Mouse (Mus musculus): ENCODE data around the gene Smyd3. TPM values are rescaled to one million over a fixed set of nuclear protein-coding genes. Genes with fewer than 3 reads are reported as not detected.

The Smyd3 gene
- polyA plus RNA-seq, 1 experiment from 2014 or later, result 26.3 TPM

GRCm38 (mm10) chr1:179104447-179104846 lies 413.4 kb downstream of the Smyd3 start:
- Histone ChIP-seq H3K27ac (replicated peaks; ENCODE audit: low read depth, low read length) (no peak overlapping the region), H3K9ac (replicated peaks; ENCODE audit: low read length) (no peak overlapping the region), H3K4me2 (ENCODE audit: low read depth, low read length) (no peak overlapping the region), H3K36me3 (replicated peaks; ENCODE audit: control insufficient read depth, insufficient read depth, low read depth, low read length) (no peaks in the 10 kb centered on the region), H3K27me3 (ENCODE audit: control insufficient read depth, insufficient read depth, low read length) (no peaks in the 10 kb centered on the region; the same call in 1 of the 2 replicates), H3K9me3 (replicated peaks; ENCODE audit: control insufficient read depth, low read length) (no peaks in the 10 kb centered on the region), H3K4me3 (ENCODE audit: low read depth, low read length) (no peak overlapping the region), H3K4me1 (ENCODE audit: control insufficient read depth, insufficient read depth, low read length) (no peaks in the 10 kb centered on the region; the same call in 1 of the 2 replicates)
- 94% methylated on average over 8 of the region's 8 CpGs for WGBS
- no peak for ATAC-seq (replicated peaks; ENCODE audit: insufficient number of reproducible peaks, low FRiP score, low TSS enrichment, low read depth)
- no peak for DNase-seq (ENCODE audit: low spot score)

- DNase-seq (ENCODE audit: low spot score), result peak; percentile 83
- peaks cover 6% of the 10 kb centered on the region for H3K4me1 ChIP-seq (ENCODE audit: control insufficient read depth, insufficient read depth, low read length)
- peak overlapping the region; percentile 72 for H3K27ac ChIP-seq (replicated peaks; ENCODE audit: low read depth, low read length)
These were observed 420.8 kb downstream of the Smyd3 start for GRCm38 (mm10) chr1:179096993-179097392.

GRCm38 (mm10) chr1:179096323-179096722 lies 421.5 kb downstream of the Smyd3 start:
- 30% methylated on average over 5 of the region's 5 CpGs for WGBS
- Histone ChIP-seq H3K9ac (replicated peaks; ENCODE audit: low read length) (no peak overlapping the region), H3K27me3 (ENCODE audit: control insufficient read depth, insufficient read depth, low read length) (no peaks in the 10 kb centered on the region), H3K9me3 (replicated peaks; ENCODE audit: control insufficient read depth, low read length) (no peaks in the 10 kb centered on the region), H3K36me3 (replicated peaks; ENCODE audit: control insufficient read depth, insufficient read depth, low read depth, low read length) (no peaks in the 10 kb centered on the region), H3K4me3 (ENCODE audit: low read depth, low read length) (no peak overlapping the region), H3K4me2 (ENCODE audit: low read depth, low read length) (no peak overlapping the region), H3K4me1 (ENCODE audit: control insufficient read depth, insufficient read depth, low read length) (peaks cover 6% of the 10 kb centered on the region), H3K27ac (replicated peaks; ENCODE audit: low read depth, low read length) (no peak overlapping the region)
- DNase-seq (ENCODE audit: low spot score), result no peak
- ATAC-seq (replicated peaks; ENCODE audit: insufficient number of reproducible peaks, low FRiP score, low TSS enrichment, low read depth), result no peak

More at GRCm38 (mm10) chr1:179096993-179097392, 420.8 kb downstream of the Smyd3 start:
- Histone ChIP-seq H3K9ac (replicated peaks; ENCODE audit: low read length) (no peak overlapping the region), H3K9me3 (replicated peaks; ENCODE audit: control insufficient read depth, low read length) (no peaks in the 10 kb centered on the region), H3K4me3 (ENCODE audit: low read depth, low read length) (no peak overlapping the region), H3K27me3 (ENCODE audit: control insufficient read depth, insufficient read depth, low read length) (no peaks in the 10 kb centered on the region), H3K4me2 (ENCODE audit: low read depth, low read length) (no peak overlapping the region), H3K36me3 (replicated peaks; ENCODE audit: control insufficient read depth, insufficient read depth, low read depth, low read length) (no peaks in the 10 kb centered on the region)
- ATAC-seq (replicated peaks; ENCODE audit: insufficient number of reproducible peaks, low FRiP score, low TSS enrichment, low read depth), result no peak
- 29% methylated on average over 8 of the region's 8 CpGs for WGBS

GRCm38 (mm10) chr1:179089174-179089573 lies 428.7 kb downstream of the Smyd3 start:
- H3K9ac ChIP-seq (replicated peaks; ENCODE audit: low read length), result no peak overlapping the region
- no peak overlapping the region for H3K4me2 ChIP-seq (ENCODE audit: low read depth, low read length)
- H3K9me3 ChIP-seq (replicated peaks; ENCODE audit: control insufficient read depth, low read length), result no peaks in the 10 kb centered on the region
- no peaks in the 10 kb centered on the region for H3K27me3 ChIP-seq (ENCODE audit: control insufficient read depth, insufficient read depth, low read length)
- peaks cover 4% of the 10 kb centered on the region; the same call in 1 of the 2 replicates for H3K4me1 ChIP-seq (ENCODE audit: control insufficient read depth, insufficient read depth, low read length)
- no peak for ATAC-seq (replicated peaks; ENCODE audit: insufficient number of reproducible peaks, low FRiP score, low TSS enrichment, low read depth)
- H3K27ac ChIP-seq (replicated peaks; ENCODE audit: low read depth, low read length), result no peak overlapping the region
- no peak overlapping the region for H3K4me3 ChIP-seq (ENCODE audit: low read depth, low read length)
- DNase-seq (ENCODE audit: low spot score), result no peak
- no peaks in the 10 kb centered on the region for H3K36me3 ChIP-seq (replicated peaks; ENCODE audit: control insufficient read depth, insufficient read depth, low read depth, low read length)
- 83% methylated on average over 5 of the region's 5 CpGs for WGBS

- H3K4me2 ChIP-seq (ENCODE audit: low read depth, low read length), result no peak overlapping the region
- DNase-seq (ENCODE audit: low spot score), result peak; percentile 82
- H3K4me3 ChIP-seq (ENCODE audit: low read depth, low read length), result no peak overlapping the region
- no peaks in the 10 kb centered on the region for H3K27me3 ChIP-seq (ENCODE audit: control insufficient read depth, insufficient read depth, low read length)
- 34% methylated on average over 6 of the region's 6 CpGs for WGBS
- no peak overlapping the region for H3K9ac ChIP-seq (replicated peaks; ENCODE audit: low read length)
- peaks cover 6% of the 10 kb centered on the region; the same call in 1 of the 2 replicates for H3K4me1 ChIP-seq (ENCODE audit: control insufficient read depth, insufficient read depth, low read length)
- peak; percentile 63 for ATAC-seq (replicated peaks; ENCODE audit: insufficient number of reproducible peaks, low FRiP score, low TSS enrichment, low read depth)
- H3K27ac ChIP-seq (replicated peaks; ENCODE audit: low read depth, low read length), result peak overlapping the region; percentile 47; the same call in 1 of the 2 replicates
- no peaks in the 10 kb centered on the region for H3K9me3 ChIP-seq (replicated peaks; ENCODE audit: control insufficient read depth, low read length)
- H3K36me3 ChIP-seq (replicated peaks; ENCODE audit: control insufficient read depth, insufficient read depth, low read depth, low read length), result no peaks in the 10 kb centered on the region
These were observed 430.5 kb downstream of the Smyd3 start for GRCm38 (mm10) chr1:179087033-179087998.

- Histone ChIP-seq H3K9me3 (replicated peaks; ENCODE audit: control insufficient read depth, low read length) (no peaks in the 10 kb centered on the region), H3K27me3 (ENCODE audit: control insufficient read depth, insufficient read depth, low read length) (no peaks in the 10 kb centered on the region), H3K27ac (replicated peaks; ENCODE audit: low read depth, low read length) (no peak overlapping the region), H3K4me3 (ENCODE audit: low read depth, low read length) (no peak overlapping the region), H3K4me1 (ENCODE audit: control insufficient read depth, insufficient read depth, low read length) (peaks cover 6% of the 10 kb centered on the region; the same call in 1 of the 2 replicates), H3K9ac (replicated peaks; ENCODE audit: low read length) (no peak overlapping the region), H3K4me2 (ENCODE audit: low read depth, low read length) (no peak overlapping the region), H3K36me3 (replicated peaks; ENCODE audit: control insufficient read depth, insufficient read depth, low read depth, low read length) (no peaks in the 10 kb centered on the region)
- WGBS, result 93% methylated on average over 7 of the region's 7 CpGs
- no peak for ATAC-seq (replicated peaks; ENCODE audit: insufficient number of reproducible peaks, low FRiP score, low TSS enrichment, low read depth)
- DNase-seq (ENCODE audit: low spot score), result no peak
These were observed 431.6 kb downstream of the Smyd3 start for GRCm38 (mm10) chr1:179086208-179086607.

GRCm38 (mm10) chr1:179083098-179083497 lies 434.7 kb downstream of the Smyd3 start:
- Histone ChIP-seq H3K4me3 (ENCODE audit: low read depth, low read length) (no peak overlapping the region), H3K27ac (replicated peaks; ENCODE audit: low read depth, low read length) (no peak overlapping the region), H3K4me2 (ENCODE audit: low read depth, low read length) (no peak overlapping the region), H3K9me3 (replicated peaks; ENCODE audit: control insufficient read depth, low read length) (no peaks in the 10 kb centered on the region), H3K9ac (replicated peaks; ENCODE audit: low read length) (no peak overlapping the region), H3K27me3 (ENCODE audit: control insufficient read depth, insufficient read depth, low read length) (no peaks in the 10 kb centered on the region), H3K36me3 (replicated peaks; ENCODE audit: control insufficient read depth, insufficient read depth, low read depth, low read length) (no peaks in the 10 kb centered on the region), H3K4me1 (ENCODE audit: control insufficient read depth, insufficient read depth, low read length) (peaks cover 6% of the 10 kb centered on the region; the same call in 1 of the 2 replicates)
- WGBS, result 47% methylated on average over 5 of the region's 5 CpGs
- ATAC-seq (replicated peaks; ENCODE audit: insufficient number of reproducible peaks, low FRiP score, low TSS enrichment, low read depth) (no peak), DNase-seq (ENCODE audit: low spot score) (no peak)

GRCm38 (mm10) chr1:179073846-179074245 lies 444.0 kb downstream of the Smyd3 start:
- Histone ChIP-seq H3K4me3 (ENCODE audit: low read depth, low read length) (no peak overlapping the region), H3K9ac (replicated peaks; ENCODE audit: low read length) (no peak overlapping the region), H3K4me2 (ENCODE audit: low read depth, low read length) (no peak overlapping the region), H3K9me3 (replicated peaks; ENCODE audit: control insufficient read depth, low read length) (no peaks in the 10 kb centered on the region), H3K4me1 (ENCODE audit: control insufficient read depth, insufficient read depth, low read length) (no peaks in the 10 kb centered on the region), H3K27ac (replicated peaks; ENCODE audit: low read depth, low read length) (no peak overlapping the region), H3K27me3 (ENCODE audit: control insufficient read depth, insufficient read depth, low read length) (no peaks in the 10 kb centered on the region), H3K36me3 (replicated peaks; ENCODE audit: control insufficient read depth, insufficient read depth, low read depth, low read length) (no peaks in the 10 kb centered on the region)
- DNase-seq (ENCODE audit: low spot score) (no peak), ATAC-seq (replicated peaks; ENCODE audit: insufficient number of reproducible peaks, low FRiP score, low TSS enrichment, low read depth) (no peak)
- 79% methylated on average over 7 of the region's 7 CpGs for WGBS
